Mouse (Mus musculus): ENCODE results near the gene Pdik1l.

The Pdik1l gene

GRCm38 (mm10) chr4:134287575-134288025, at the start of gene Pdik1l:
Pdik1l (minus strand) TSS chr4:134287895.
- peaks cover 1% of the 10 kb centered on the region; the same call in 1 of the 2 replicates for H3K36me3 ChIP-seq (ENCODE audit: control insufficient read depth, insufficient read depth, low read length, poor library complexity, severe bottlenecking)
- DNase-seq (ENCODE audit: low read depth, low spot score), result peak; percentile 81
- no peaks in the 10 kb centered on the region for H3K27me3 ChIP-seq (ENCODE audit: control insufficient read depth, insufficient read depth, low read length, poor library complexity, severe bottlenecking)

GRCm38 (mm10) chr4:134330281-134330680, 42.6 kb upstream of the Pdik1l start:
- no peaks in the 10 kb centered on the region for H3K36me3 ChIP-seq (ENCODE audit: control insufficient read depth, insufficient read depth, low read length, poor library complexity, severe bottlenecking)
- no peak for DNase-seq (ENCODE audit: low read depth, low spot score)
- no peaks in the 10 kb centered on the region for H3K27me3 ChIP-seq (ENCODE audit: control insufficient read depth, insufficient read depth, low read length, poor library complexity, severe bottlenecking)

GRCm38 (mm10) chr4:134328832-134329231, 41.1 kb upstream of the Pdik1l start:
- DNase-seq (ENCODE audit: low read depth, low spot score), result no peak

GRCm38 (mm10) chr4:134328151-134328550, 40.5 kb upstream of the Pdik1l start:
- H3K36me3 ChIP-seq (ENCODE audit: control insufficient read depth, insufficient read depth, low read length, poor library complexity, severe bottlenecking), result no peaks in the 10 kb centered on the region
- no peak for DNase-seq (ENCODE audit: low read depth, low spot score)
- H3K27me3 ChIP-seq (ENCODE audit: control insufficient read depth, insufficient read depth, low read length, poor library complexity, severe bottlenecking), result no peaks in the 10 kb centered on the region

More at GRCm38 (mm10) chr4:134328832-134329231, 41.1 kb upstream of the Pdik1l start:
- no peaks in the 10 kb centered on the region for H3K36me3 ChIP-seq (ENCODE audit: control insufficient read depth, insufficient read depth, low read length, poor library complexity, severe bottlenecking)
- H3K27me3 ChIP-seq (ENCODE audit: control insufficient read depth, insufficient read depth, low read length, poor library complexity, severe bottlenecking), result no peaks in the 10 kb centered on the region

GRCm38 (mm10) chr4:134326859-134327530, 39.3 kb upstream of the Pdik1l start:
- DNase-seq (ENCODE audit: low read depth, low spot score), result no peak
- H3K27me3 ChIP-seq (ENCODE audit: control insufficient read depth, insufficient read depth, low read length, poor library complexity, severe bottlenecking), result no peaks in the 10 kb centered on the region

GRCm38 (mm10) chr4:134324655-134325054, 37.0 kb upstream of the Pdik1l start:
- no peaks in the 10 kb centered on the region for H3K36me3 ChIP-seq (ENCODE audit: control insufficient read depth, insufficient read depth, low read length, poor library complexity, severe bottlenecking)
- no peaks in the 10 kb centered on the region for H3K27me3 ChIP-seq (ENCODE audit: control insufficient read depth, insufficient read depth, low read length, poor library complexity, severe bottlenecking)
- no peak for DNase-seq (ENCODE audit: low read depth, low spot score)

More at GRCm38 (mm10) chr4:134326859-134327530, 39.3 kb upstream of the Pdik1l start:
- no peaks in the 10 kb centered on the region for H3K36me3 ChIP-seq (ENCODE audit: control insufficient read depth, insufficient read depth, low read length, poor library complexity, severe bottlenecking)

- H3K27me3 ChIP-seq (ENCODE audit: control insufficient read depth, insufficient read depth, low read length, poor library complexity, severe bottlenecking), result no peaks in the 10 kb centered on the region
- H3K36me3 ChIP-seq (ENCODE audit: control insufficient read depth, insufficient read depth, low read length, poor library complexity, severe bottlenecking), result no peaks in the 10 kb centered on the region
- no peak for DNase-seq (ENCODE audit: low read depth, low spot score)
These were observed 33.8 kb upstream of the Pdik1l start for GRCm38 (mm10) chr4:134321524-134321923.

- Histone ChIP-seq H3K36me3 (ENCODE audit: control insufficient read depth, insufficient read depth, low read length, poor library complexity, severe bottlenecking) (no peaks in the 10 kb centered on the region), H3K27me3 (ENCODE audit: control insufficient read depth, insufficient read depth, low read length, poor library complexity, severe bottlenecking) (no peaks in the 10 kb centered on the region)
- DNase-seq (ENCODE audit: low read depth, low spot score), result no peak
These were observed 32.0 kb upstream of the Pdik1l start for GRCm38 (mm10) chr4:134319674-134320073.

- no peak for DNase-seq (ENCODE audit: low read depth, low spot score)
- Histone ChIP-seq H3K36me3 (ENCODE audit: control insufficient read depth, insufficient read depth, low read length, poor library complexity, severe bottlenecking) (no peaks in the 10 kb centered on the region), H3K27me3 (ENCODE audit: control insufficient read depth, insufficient read depth, low read length, poor library complexity, severe bottlenecking) (no peaks in the 10 kb centered on the region)
These were observed 31.4 kb upstream of the Pdik1l start for GRCm38 (mm10) chr4:134319074-134319473.

- no peak for DNase-seq (ENCODE audit: low read depth, low spot score)
These were observed 28.7 kb upstream of the Pdik1l start for GRCm38 (mm10) chr4:134316390-134316789.

GRCm38 (mm10) chr4:134315470-134315869, 27.8 kb upstream of the Pdik1l start:
- Histone ChIP-seq H3K27me3 (ENCODE audit: control insufficient read depth, insufficient read depth, low read length, poor library complexity, severe bottlenecking) (no peaks in the 10 kb centered on the region), H3K36me3 (ENCODE audit: control insufficient read depth, insufficient read depth, low read length, poor library complexity, severe bottlenecking) (no peaks in the 10 kb centered on the region)
- no peak for DNase-seq (ENCODE audit: low read depth, low spot score)

More at GRCm38 (mm10) chr4:134316390-134316789, 28.7 kb upstream of the Pdik1l start:
- H3K27me3 ChIP-seq (ENCODE audit: control insufficient read depth, insufficient read depth, low read length, poor library complexity, severe bottlenecking), result no peaks in the 10 kb centered on the region
- H3K36me3 ChIP-seq (ENCODE audit: control insufficient read depth, insufficient read depth, low read length, poor library complexity, severe bottlenecking), result no peaks in the 10 kb centered on the region

GRCm38 (mm10) chr4:134314876-134315275, 27.2 kb upstream of the Pdik1l start, which contains the start of gene Trim63:
Trim63 (plus strand) TSS chr4:134315120.
- no peaks in the 10 kb centered on the region for H3K27me3 ChIP-seq (ENCODE audit: control insufficient read depth, insufficient read depth, low read length, poor library complexity, severe bottlenecking)
- DNase-seq (ENCODE audit: low read depth, low spot score), result no peak
- no peaks in the 10 kb centered on the region for H3K36me3 ChIP-seq (ENCODE audit: control insufficient read depth, insufficient read depth, low read length, poor library complexity, severe bottlenecking)

GRCm38 (mm10) chr4:134314081-134314655, 26.5 kb upstream of the Pdik1l start:
- Histone ChIP-seq H3K27me3 (ENCODE audit: control insufficient read depth, insufficient read depth, low read length, poor library complexity, severe bottlenecking) (no peaks in the 10 kb centered on the region), H3K36me3 (ENCODE audit: control insufficient read depth, insufficient read depth, low read length, poor library complexity, severe bottlenecking) (no peaks in the 10 kb centered on the region)
- no peak for DNase-seq (ENCODE audit: low read depth, low spot score)

GRCm38 (mm10) chr4:134312901-134313300, 25.2 kb upstream of the Pdik1l start:
- Histone ChIP-seq H3K27me3 (ENCODE audit: control insufficient read depth, insufficient read depth, low read length, poor library complexity, severe bottlenecking) (no peaks in the 10 kb centered on the region), H3K36me3 (ENCODE audit: control insufficient read depth, insufficient read depth, low read length, poor library complexity, severe bottlenecking) (no peaks in the 10 kb centered on the region)
- peak; percentile 32 for DNase-seq (ENCODE audit: low read depth, low spot score)

GRCm38 (mm10) chr4:134312341-134312740, 24.6 kb upstream of the Pdik1l start:
- no peak for DNase-seq (ENCODE audit: low read depth, low spot score)
- Histone ChIP-seq H3K36me3 (ENCODE audit: control insufficient read depth, insufficient read depth, low read length, poor library complexity, severe bottlenecking) (no peaks in the 10 kb centered on the region), H3K27me3 (ENCODE audit: control insufficient read depth, insufficient read depth, low read length, poor library complexity, severe bottlenecking) (no peaks in the 10 kb centered on the region)
